Mouse (Mus musculus): ENCODE data around the gene Tcf3.

Gene Tcf3

GRCm38 (mm10) chr10:80436276-80436675 is 2.8 kb upstream of the Tcf3 start:
- DNase-seq = no peak

- DNase-seq = no peak
Observed at GRCm38 (mm10) chr10:80435764-80436163, 2.3 kb upstream of the Tcf3 start.

GRCm38 (mm10) chr10:80434823-80435222 is 1.4 kb upstream of the Tcf3 start:
- DNase-seq = no peak

GRCm38 (mm10) chr10:80434233-80434592 is 766 bp upstream of the Tcf3 start:
- DNase-seq = no peak

GRCm38 (mm10) chr10:80432936-80433512 is 423 bp downstream of the Tcf3 start:
- DNase-seq = peak; percentile 35

- DNase-seq = no peak
Observed at GRCm38 (mm10) chr10:80432387-80432785, 1.1 kb downstream of the Tcf3 start.

GRCm38 (mm10) chr10:80431570-80432386 is 1.7 kb downstream of the Tcf3 start:
- no peak for DNase-seq

- DNase-seq = no peak
Observed at GRCm38 (mm10) chr10:80430375-80430980, 3.0 kb downstream of the Tcf3 start.

- no peak for DNase-seq
Observed at GRCm38 (mm10) chr10:80429800-80430199, 3.6 kb downstream of the Tcf3 start.

GRCm38 (mm10) chr10:80425041-80425440 is 8.4 kb downstream of the Tcf3 start:
- DNase-seq = no peak

- no peak for DNase-seq
Observed at GRCm38 (mm10) chr10:80423562-80423961, 9.9 kb downstream of the Tcf3 start.

GRCm38 (mm10) chr10:80421651-80422472 is 11.6 kb downstream of the Tcf3 start:
- DNase-seq = no peak

GRCm38 (mm10) chr10:80421208-80421607 is 12.2 kb downstream of the Tcf3 start:
- DNase-seq = no peak

GRCm38 (mm10) chr10:80420729-80421128 is 12.7 kb downstream of the Tcf3 start:
- DNase-seq = no peak

GRCm38 (mm10) chr10:80419419-80419818 is 14.0 kb downstream of the Tcf3 start:
- DNase-seq = no peak

GRCm38 (mm10) chr10:80418311-80418710 is 15.1 kb downstream of the Tcf3 start:
- peak; percentile 38 for DNase-seq

- DNase-seq = no peak
Observed at GRCm38 (mm10) chr10:80417841-80418240, 15.6 kb downstream of the Tcf3 start.

- DNase-seq = no peak
Observed at GRCm38 (mm10) chr10:80417371-80417770, 16.1 kb downstream of the Tcf3 start.

- no peak for DNase-seq
Observed at GRCm38 (mm10) chr10:80415566-80415965, 17.9 kb downstream of the Tcf3 start.

- DNase-seq = peak; percentile 77
Observed at GRCm38 (mm10) chr10:80412656-80413541, 20.5 kb downstream of the Tcf3 start.

GRCm38 (mm10) chr10:80407924-80408323 is 25.5 kb downstream of the Tcf3 start:
- DNase-seq = no peak
